Mouse (Mus musculus): ENCODE results near the gene Mief1. TPM values are rescaled to one million over a fixed set of nuclear protein-coding genes. Genes with fewer than 3 reads are reported as not detected.

The Mief1 gene
- polyA plus RNA-seq, 1 experiment = 14.9 TPM

GRCm38 (mm10) chr15:80206057-80206565 lies 27.7 kb upstream of the Mief1 start:
- H3K4me3 ChIP-seq (ENCODE audit: insufficient read depth, low read length) = no peak overlapping the region
- TF ChIP-seq POLR2A (IDR thresholded peaks at IDR 0.05; ENCODE audit: extremely low read depth, insufficient read depth, low read length) (no peak), CTCF (IDR thresholded peaks at IDR 0.05; ENCODE audit: extremely low read depth, insufficient read depth, low read length) (no peak)
- peaks cover 7% of the 10 kb centered on the region for H3K4me1 ChIP-seq (ENCODE audit: control insufficient read depth, insufficient read depth, low read length)
- H3K27ac ChIP-seq (ENCODE audit: insufficient read depth, low read length) = no peak overlapping the region

GRCm38 (mm10) chr15:80208446-80208845 lies 25.4 kb upstream of the Mief1 start:
- H3K27ac ChIP-seq (ENCODE audit: insufficient read depth, low read length) = no peak overlapping the region
- TF ChIP-seq POLR2A (IDR thresholded peaks at IDR 0.05; ENCODE audit: extremely low read depth, insufficient read depth, low read length) (no peak), CTCF (IDR thresholded peaks at IDR 0.05; ENCODE audit: extremely low read depth, insufficient read depth, low read length) (no peak)
- no peaks in the 10 kb centered on the region for H3K4me1 ChIP-seq (ENCODE audit: control insufficient read depth, insufficient read depth, low read length)
- no peak overlapping the region for H3K4me3 ChIP-seq (ENCODE audit: insufficient read depth, low read length)

GRCm38 (mm10) chr15:80213688-80214087 lies 20.1 kb upstream of the Mief1 start:
- TF ChIP-seq POLR2A (IDR thresholded peaks at IDR 0.05; ENCODE audit: extremely low read depth, insufficient read depth, low read length) (no peak), CTCF (IDR thresholded peaks at IDR 0.05; ENCODE audit: extremely low read depth, insufficient read depth, low read length) (no peak)
- H3K4me1 ChIP-seq (ENCODE audit: control insufficient read depth, insufficient read depth, low read length) = no peaks in the 10 kb centered on the region
- H3K4me3 ChIP-seq (ENCODE audit: insufficient read depth, low read length) = no peak overlapping the region
- H3K27ac ChIP-seq (ENCODE audit: insufficient read depth, low read length) = no peak overlapping the region

- no peak for TF ChIP-seq POLR2A (IDR thresholded peaks at IDR 0.05; ENCODE audit: extremely low read depth, insufficient read depth, low read length)
- TF ChIP-seq CTCF (IDR thresholded peaks at IDR 0.05; ENCODE audit: extremely low read depth, insufficient read depth, low read length) = peak; percentile 51
- Histone ChIP-seq H3K4me3 (ENCODE audit: insufficient read depth, low read length) (no peak overlapping the region), H3K4me1 (ENCODE audit: control insufficient read depth, insufficient read depth, low read length) (no peaks in the 10 kb centered on the region), H3K27ac (ENCODE audit: insufficient read depth, low read length) (no peak overlapping the region)
These were observed 17.9 kb upstream of the Mief1 start for GRCm38 (mm10) chr15:80215716-80216479.

DNA sequence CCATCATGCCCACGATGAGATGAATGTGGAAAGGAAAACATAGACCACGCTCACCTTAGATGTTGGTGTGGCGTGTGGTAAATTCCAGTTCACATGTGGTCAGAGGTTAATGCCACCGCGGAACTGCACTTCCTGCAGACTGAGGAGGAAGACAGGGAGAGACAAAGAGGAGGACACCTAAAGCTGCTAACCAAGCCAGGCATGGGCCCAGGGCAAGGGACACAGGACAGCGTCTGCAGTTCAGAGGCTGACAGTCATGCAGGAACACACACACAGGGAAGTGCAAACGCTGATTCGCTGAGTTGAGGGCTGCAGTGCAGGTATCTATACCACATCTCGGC lies 17.4 kb upstream of the Mief1 start:
- Histone ChIP-seq H3K4me1 (ENCODE audit: control insufficient read depth, insufficient read depth, low read length) (no peaks in the 10 kb centered on the region), H3K27ac (ENCODE audit: insufficient read depth, low read length) (no peak overlapping the region), H3K4me3 (ENCODE audit: insufficient read depth, low read length) (no peak overlapping the region)
- TF ChIP-seq CTCF (IDR thresholded peaks at IDR 0.05; ENCODE audit: extremely low read depth, insufficient read depth, low read length) = no peak

DNA sequence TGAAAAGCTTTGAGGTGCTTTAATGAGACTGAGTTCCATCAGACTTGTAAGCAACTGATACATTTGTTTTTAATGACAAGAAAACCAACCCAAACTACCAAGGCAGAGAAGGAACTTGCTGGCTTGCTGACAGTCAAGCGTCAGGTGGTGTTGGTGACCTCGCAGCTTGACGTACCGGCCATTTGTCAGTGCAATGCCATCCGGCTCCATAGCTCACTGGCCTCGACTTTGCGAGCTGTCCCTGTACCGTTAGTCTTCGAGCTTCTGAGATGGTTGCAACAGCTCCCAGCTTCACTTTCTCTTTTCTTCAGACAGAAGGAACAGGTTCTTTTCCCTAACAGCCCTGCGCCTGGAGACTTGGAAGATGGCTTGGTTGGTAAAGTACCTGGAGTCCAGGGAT lies 16.3 kb upstream of the Mief1 start:
- no peak overlapping the region for H3K27ac ChIP-seq (ENCODE audit: insufficient read depth, low read length)
- no peak for TF ChIP-seq POLR2A (IDR thresholded peaks at IDR 0.05; ENCODE audit: extremely low read depth, insufficient read depth, low read length)
- TF ChIP-seq CTCF (IDR thresholded peaks at IDR 0.05; ENCODE audit: extremely low read depth, insufficient read depth, low read length) = no peak
- no peaks in the 10 kb centered on the region for H3K4me1 ChIP-seq (ENCODE audit: control insufficient read depth, insufficient read depth, low read length)
- H3K4me3 ChIP-seq (ENCODE audit: insufficient read depth, low read length) = no peak overlapping the region

DNA sequence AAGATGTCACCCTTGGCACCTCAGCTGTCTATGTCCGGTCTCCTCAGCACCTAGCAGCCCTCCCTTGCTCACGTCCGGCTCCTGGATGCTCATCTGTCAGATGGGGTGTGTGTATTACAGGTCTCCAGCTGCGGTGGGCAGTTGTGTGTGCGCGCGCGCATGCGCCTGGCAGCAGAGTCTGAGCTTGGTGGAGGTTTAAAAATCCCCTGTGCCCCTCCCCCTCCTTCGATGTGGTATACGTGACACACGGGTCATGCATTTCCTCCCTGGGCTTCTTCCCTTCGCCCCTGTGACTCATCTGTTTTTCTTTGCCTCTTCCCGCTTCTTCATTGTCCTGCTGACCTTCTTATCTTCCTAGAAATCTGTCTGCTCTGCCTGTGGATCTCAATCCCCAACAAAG lies 14.6 kb upstream of the Mief1 start:
- TF ChIP-seq CTCF (IDR thresholded peaks at IDR 0.05; ENCODE audit: extremely low read depth, insufficient read depth, low read length) (no peak), POLR2A (IDR thresholded peaks at IDR 0.05; ENCODE audit: extremely low read depth, insufficient read depth, low read length) (no peak)
- H3K4me1 ChIP-seq (ENCODE audit: control insufficient read depth, insufficient read depth, low read length) = no peaks in the 10 kb centered on the region
- H3K27ac ChIP-seq (ENCODE audit: insufficient read depth, low read length) = no peak overlapping the region
- H3K4me3 ChIP-seq (ENCODE audit: insufficient read depth, low read length) = no peak overlapping the region

DNA sequence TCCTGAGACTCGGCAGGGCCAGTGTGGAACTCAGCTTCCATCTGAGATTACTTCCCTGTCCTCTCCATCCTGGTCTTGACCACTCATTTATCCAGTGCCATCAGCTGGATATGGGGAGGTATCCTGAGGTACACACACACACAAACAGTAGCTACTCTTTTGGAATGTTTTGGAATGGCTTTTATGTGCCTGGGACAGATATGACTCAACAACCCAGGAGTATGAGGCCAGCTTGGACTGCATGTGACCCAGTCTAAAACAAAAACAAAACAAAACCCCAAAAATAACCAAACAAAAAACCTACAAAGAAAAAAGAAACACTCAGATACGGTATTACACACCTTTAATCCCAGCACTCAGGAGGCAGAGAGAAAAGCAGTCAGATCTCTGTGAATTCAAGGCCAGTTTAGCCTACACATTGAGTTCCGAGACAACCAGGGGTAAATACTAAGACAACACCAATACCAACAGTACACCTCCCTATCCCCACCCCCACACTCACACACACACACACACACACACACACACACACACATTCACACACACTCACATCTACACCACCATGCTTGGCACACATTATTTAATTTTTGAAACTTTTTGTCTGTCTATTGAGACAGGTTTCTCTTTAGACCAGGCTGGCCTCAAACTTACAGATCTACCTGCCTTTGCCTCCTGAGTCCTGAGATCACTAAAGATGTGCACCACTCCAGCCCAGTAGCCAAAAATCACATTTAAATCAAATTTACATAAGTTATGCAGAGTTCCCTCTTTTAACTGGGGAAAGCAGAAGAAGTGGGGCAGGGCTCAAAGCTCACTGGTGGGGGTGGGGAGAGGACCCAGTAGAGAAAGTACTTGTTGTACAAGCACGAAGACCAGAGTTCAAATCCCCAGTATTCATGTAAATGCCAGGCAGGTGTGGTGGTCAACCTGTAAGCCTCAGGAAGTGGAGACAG lies 13.8 kb upstream of the Mief1 start:
- TF ChIP-seq CTCF (IDR thresholded peaks at IDR 0.05; ENCODE audit: extremely low read depth, insufficient read depth, low read length) = no peak
- TF ChIP-seq POLR2A (IDR thresholded peaks at IDR 0.05; ENCODE audit: extremely low read depth, insufficient read depth, low read length) = no peak
- H3K4me3 ChIP-seq (ENCODE audit: insufficient read depth, low read length) = no peak overlapping the region
- no peaks in the 10 kb centered on the region for H3K4me1 ChIP-seq (ENCODE audit: control insufficient read depth, insufficient read depth, low read length)
- no peak overlapping the region for H3K27ac ChIP-seq (ENCODE audit: insufficient read depth, low read length)

GRCm38 (mm10) chr15:80221031-80221430 lies 12.8 kb upstream of the Mief1 start:
- H3K4me3 ChIP-seq (ENCODE audit: insufficient read depth, low read length) = no peak overlapping the region
- H3K4me1 ChIP-seq (ENCODE audit: control insufficient read depth, insufficient read depth, low read length) = no peaks in the 10 kb centered on the region
- no peak overlapping the region for H3K27ac ChIP-seq (ENCODE audit: insufficient read depth, low read length)
- no peak for TF ChIP-seq POLR2A (IDR thresholded peaks at IDR 0.05; ENCODE audit: extremely low read depth, insufficient read depth, low read length)

GRCm38 (mm10) chr15:80223751-80224150 lies 10.1 kb upstream of the Mief1 start:
- H3K27ac ChIP-seq (ENCODE audit: insufficient read depth, low read length) = no peak overlapping the region
- TF ChIP-seq POLR2A (IDR thresholded peaks at IDR 0.05; ENCODE audit: extremely low read depth, insufficient read depth, low read length) (no peak), CTCF (IDR thresholded peaks at IDR 0.05; ENCODE audit: extremely low read depth, insufficient read depth, low read length) (no peak)

More at GRCm38 (mm10) chr15:80223751-80224150, 10.1 kb upstream of the Mief1 start:
- no peaks in the 10 kb centered on the region for H3K4me1 ChIP-seq (ENCODE audit: control insufficient read depth, insufficient read depth, low read length)
- no peak overlapping the region for H3K4me3 ChIP-seq (ENCODE audit: insufficient read depth, low read length)
